Mouse (Mus musculus): ENCODE data around the gene Coa6.
A peak's percentile ranks its signal among the peaks of the same experiment; 100 is the strongest.
"Not testable (repeated sequence)": the region's sequence is repeated elsewhere in the genome, so short reads cannot be mapped to it uniquely, and the experiment has no call there.

Coa6 gene

DNA sequence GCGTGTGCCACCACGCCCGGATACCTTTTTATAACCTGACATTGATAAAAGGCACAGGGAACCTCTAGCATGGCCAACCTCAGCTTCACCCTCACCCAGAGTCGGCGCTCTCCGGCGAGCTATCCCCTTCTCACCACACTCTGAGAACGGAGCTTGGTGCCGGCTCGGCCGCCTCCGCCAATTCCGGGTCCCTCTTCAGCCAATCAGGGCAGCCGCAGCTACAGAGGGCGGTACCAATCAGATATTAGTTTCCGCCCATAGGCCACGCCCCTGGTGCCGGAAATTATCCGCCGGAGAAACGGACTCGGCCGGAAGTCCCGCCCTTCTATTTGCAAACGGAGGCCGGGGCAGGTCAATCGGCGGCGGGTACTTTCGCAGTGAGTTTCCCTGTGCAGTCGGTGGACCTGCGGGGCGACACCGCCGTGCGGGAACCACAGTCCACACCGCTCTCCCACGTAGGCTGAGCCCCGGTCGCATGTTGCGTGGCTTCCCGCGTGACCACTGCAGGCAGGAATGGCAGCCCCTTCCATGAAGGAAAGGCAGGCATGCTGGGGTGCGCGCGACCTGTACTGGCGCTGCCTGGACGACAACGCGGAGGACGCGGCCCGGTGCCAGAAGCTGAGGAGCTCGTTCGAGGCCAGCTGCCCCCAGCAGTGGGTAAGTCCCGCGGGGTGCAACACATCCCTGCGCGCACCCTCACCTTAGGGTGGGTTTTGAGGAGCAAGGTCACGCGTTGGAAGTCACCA lies at the start of gene Coa6:
Gene Coa6, plus strand, starts transcription at position 342 of the 746 bp plus-strand sequence.
- Histone ChIP-seq H3K36me3 (ENCODE audit: control insufficient read depth, insufficient read depth, low read length, poor library complexity, severe bottlenecking) (peaks cover 3% of the 10 kb centered on the region; the same call in 1 of the 2 replicates), H3K27me3 (ENCODE audit: control insufficient read depth, insufficient read depth, low read length, poor library complexity, severe bottlenecking) (no peaks in the 10 kb centered on the region)
- peak; percentile 98 for DNase-seq (ENCODE audit: low read depth, low spot score)

DNA sequence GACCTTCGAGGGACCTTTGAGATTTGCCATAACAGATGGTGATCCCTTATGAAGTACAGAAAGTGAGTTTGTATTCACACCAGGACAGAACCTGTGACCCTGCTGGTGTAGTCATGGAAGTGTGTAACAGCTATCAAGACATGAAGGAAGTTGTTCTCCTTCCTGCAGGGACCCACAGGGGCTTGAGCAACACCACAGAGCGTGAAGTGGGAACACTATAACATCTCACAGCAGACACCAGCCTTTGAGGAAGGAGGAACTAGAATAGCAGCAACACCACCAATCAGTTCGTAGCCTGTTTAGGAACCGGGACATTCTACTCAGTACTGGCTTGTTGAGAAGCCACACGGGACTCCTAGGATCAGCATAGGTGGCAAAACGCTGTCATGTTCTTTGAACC lies 42.7 kb upstream of the Coa6 start:
- DNase-seq (ENCODE audit: low read depth, low spot score), result no peak
- Histone ChIP-seq H3K27me3 (ENCODE audit: control insufficient read depth, insufficient read depth, low read length, poor library complexity, severe bottlenecking) (no peaks in the 10 kb centered on the region), H3K36me3 (ENCODE audit: control insufficient read depth, insufficient read depth, low read length, poor library complexity, severe bottlenecking) (no peaks in the 10 kb centered on the region)

DNA sequence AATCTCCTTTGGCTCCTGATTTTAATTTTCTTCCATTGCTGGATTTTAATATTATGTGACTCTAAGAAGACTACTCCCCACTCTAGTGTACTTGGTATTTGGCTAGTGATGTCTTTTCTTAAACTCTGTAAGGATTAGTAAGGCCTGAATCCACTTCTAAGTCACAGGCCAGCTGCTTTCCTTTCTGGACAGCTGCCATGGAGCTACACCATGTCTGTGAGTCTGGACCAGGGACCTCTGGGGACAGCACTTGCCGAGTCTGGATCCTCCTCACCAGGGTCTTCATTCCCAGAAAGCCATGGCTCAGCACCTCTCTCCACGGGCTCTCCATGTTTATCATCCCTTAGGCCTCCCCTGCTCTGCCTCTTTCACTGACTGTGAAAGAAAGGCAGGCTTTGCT lies 42.2 kb upstream of the Coa6 start:
- H3K27me3 ChIP-seq (ENCODE audit: control insufficient read depth, insufficient read depth, low read length, poor library complexity, severe bottlenecking), result no peaks in the 10 kb centered on the region
- no peaks in the 10 kb centered on the region for H3K36me3 ChIP-seq (ENCODE audit: control insufficient read depth, insufficient read depth, low read length, poor library complexity, severe bottlenecking)
- DNase-seq (ENCODE audit: low read depth, low spot score), result no peak

DNA sequence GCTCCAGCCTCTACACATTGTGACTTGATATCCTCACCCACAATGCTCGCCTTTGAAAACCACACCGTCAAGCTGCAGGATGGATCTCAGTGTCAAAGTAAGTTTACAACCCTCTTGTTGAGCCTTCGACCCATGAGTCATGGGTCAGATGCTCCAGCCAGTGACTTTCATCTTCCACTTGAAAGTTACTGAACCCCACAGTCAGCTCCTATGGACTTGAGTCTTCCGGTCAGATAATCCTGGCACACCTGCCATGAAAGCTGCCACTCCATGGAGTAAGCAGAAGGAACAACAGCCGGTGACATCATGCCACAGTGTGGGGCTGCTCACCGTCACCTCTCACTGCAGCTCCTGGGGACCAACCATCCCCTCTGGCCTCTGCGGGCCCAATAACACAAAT lies 41.0 kb upstream of the Coa6 start:
- no peaks in the 10 kb centered on the region for H3K36me3 ChIP-seq (ENCODE audit: control insufficient read depth, insufficient read depth, low read length, poor library complexity, severe bottlenecking)
- no peaks in the 10 kb centered on the region for H3K27me3 ChIP-seq (ENCODE audit: control insufficient read depth, insufficient read depth, low read length, poor library complexity, severe bottlenecking)
- no peak for DNase-seq (ENCODE audit: low read depth, low spot score)

DNA sequence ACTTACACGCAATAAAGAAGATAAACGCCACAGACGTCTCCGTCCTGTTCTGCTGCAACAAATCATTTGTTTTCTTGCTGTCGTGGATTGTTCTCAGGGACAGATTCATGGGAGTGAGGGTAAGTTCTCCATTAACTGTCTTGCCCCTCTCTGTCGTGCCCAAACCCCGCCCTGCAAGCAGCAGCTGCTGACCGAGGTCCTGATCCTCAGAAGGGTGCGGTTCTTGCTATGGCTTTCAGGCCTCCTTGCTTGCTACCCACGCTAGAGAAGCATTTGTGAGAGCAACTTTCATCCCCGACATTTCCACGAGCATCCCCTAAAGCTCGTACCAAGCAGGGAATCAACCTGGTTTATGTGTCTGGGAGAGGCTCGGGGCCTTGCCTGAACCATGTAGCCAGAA lies 40.1 kb upstream of the Coa6 start:
- no peak for DNase-seq (ENCODE audit: low read depth, low spot score)
- H3K36me3 ChIP-seq (ENCODE audit: control insufficient read depth, insufficient read depth, low read length, poor library complexity, severe bottlenecking), result no peaks in the 10 kb centered on the region

DNA sequence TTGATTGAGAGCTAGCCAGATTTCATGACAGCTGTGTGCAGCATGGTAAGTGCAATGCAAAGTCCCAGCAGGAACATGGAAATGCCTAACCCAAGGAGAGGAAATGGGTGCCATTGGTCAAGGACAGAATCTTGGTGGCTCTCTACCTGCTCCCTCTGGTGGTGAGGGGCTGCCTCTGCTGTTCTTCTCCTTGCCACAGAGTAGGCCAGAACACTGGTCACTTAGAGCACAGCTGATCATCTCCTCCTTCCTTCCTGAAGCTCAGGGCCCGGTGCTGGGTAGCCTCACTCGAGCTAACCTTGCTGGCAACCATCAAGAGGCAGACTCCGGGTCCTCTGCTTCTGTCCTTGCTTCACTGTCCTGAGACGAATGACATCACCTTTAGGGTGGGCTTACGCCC lies 39.6 kb upstream of the Coa6 start:
- DNase-seq (ENCODE audit: low read depth, low spot score), result no peak
- Histone ChIP-seq H3K27me3 (ENCODE audit: control insufficient read depth, insufficient read depth, low read length, poor library complexity, severe bottlenecking) (no peaks in the 10 kb centered on the region), H3K36me3 (ENCODE audit: control insufficient read depth, insufficient read depth, low read length, poor library complexity, severe bottlenecking) (no peaks in the 10 kb centered on the region)

More for the DNA sequence above, 40.1 kb upstream of the Coa6 start:
- H3K27me3 ChIP-seq (ENCODE audit: control insufficient read depth, insufficient read depth, low read length, poor library complexity, severe bottlenecking), result no peaks in the 10 kb centered on the region

DNA sequence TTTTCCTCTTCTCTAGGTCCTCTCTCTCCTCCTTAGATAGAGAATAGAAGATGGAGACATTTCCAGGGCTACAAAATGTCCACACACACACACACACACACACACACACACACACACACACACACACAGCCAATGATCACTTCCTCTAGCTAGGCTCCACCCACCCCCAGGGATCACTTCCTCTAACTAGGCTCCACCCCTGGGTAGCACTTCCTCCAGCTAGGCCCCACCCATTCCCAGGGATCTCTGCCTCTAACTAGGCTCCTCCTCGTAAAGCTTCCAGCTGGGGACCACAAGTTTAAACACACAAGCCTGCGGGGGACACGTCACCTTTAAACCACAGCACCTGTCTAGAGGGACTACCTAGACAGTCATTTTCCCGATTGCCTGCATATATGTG lies 34.7 kb upstream of the Coa6 start:
- no peaks in the 10 kb centered on the region for H3K27me3 ChIP-seq (ENCODE audit: control insufficient read depth, insufficient read depth, low read length, poor library complexity, severe bottlenecking)
- DNase-seq (ENCODE audit: low read depth, low spot score), result peak; percentile 20
- H3K36me3 ChIP-seq (ENCODE audit: control insufficient read depth, insufficient read depth, low read length, poor library complexity, severe bottlenecking), result no peaks in the 10 kb centered on the region

DNA sequence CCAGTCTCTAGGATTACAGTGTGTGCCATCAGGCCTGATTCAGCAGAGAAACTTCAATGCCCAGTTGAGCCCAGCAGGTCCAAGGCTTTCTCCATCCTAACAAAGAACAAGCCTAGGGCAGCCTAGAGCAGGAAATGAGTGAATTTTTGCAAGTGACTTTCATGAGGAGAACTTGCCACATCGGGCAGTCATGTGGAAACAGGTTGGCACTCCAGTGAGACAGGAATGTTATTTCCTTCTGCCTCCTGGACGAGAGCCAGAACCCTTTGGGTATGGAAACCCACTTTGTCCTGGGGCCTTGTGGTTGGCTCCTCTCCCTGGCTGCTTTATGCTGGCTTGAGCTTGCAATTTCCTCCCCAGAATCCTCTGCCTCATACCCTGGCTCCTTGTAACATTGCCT lies 30.8 kb upstream of the Coa6 start:
- no peaks in the 10 kb centered on the region for H3K36me3 ChIP-seq (ENCODE audit: control insufficient read depth, insufficient read depth, low read length, poor library complexity, severe bottlenecking)
- no peaks in the 10 kb centered on the region for H3K27me3 ChIP-seq (ENCODE audit: control insufficient read depth, insufficient read depth, low read length, poor library complexity, severe bottlenecking)
- DNase-seq (ENCODE audit: low read depth, low spot score), result no peak

DNA sequence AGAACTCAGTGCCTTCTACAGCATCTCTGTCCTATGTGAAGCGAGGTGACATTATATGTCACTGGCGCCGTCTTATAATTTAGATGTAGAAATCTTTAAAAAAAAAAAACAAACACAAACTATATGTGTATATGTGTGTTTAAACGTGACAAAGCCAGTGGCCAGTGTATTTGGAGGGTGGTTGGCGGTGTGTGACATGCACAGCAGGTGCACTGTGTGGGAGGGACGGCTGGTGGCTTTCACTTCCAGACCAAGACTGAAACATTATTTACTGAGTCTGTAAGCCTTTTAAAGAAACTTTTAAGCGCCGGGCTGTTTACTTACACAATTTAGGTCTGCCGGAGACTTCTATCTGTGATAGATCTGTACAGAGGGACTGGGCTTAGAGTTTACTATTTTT lies 26.9 kb upstream of the Coa6 start:
- peak; percentile 22 for DNase-seq (ENCODE audit: low read depth, low spot score)
- H3K27me3 ChIP-seq (ENCODE audit: control insufficient read depth, insufficient read depth, low read length, poor library complexity, severe bottlenecking), result no peaks in the 10 kb centered on the region
- H3K36me3 ChIP-seq (ENCODE audit: control insufficient read depth, insufficient read depth, low read length, poor library complexity, severe bottlenecking), result no peaks in the 10 kb centered on the region

DNA sequence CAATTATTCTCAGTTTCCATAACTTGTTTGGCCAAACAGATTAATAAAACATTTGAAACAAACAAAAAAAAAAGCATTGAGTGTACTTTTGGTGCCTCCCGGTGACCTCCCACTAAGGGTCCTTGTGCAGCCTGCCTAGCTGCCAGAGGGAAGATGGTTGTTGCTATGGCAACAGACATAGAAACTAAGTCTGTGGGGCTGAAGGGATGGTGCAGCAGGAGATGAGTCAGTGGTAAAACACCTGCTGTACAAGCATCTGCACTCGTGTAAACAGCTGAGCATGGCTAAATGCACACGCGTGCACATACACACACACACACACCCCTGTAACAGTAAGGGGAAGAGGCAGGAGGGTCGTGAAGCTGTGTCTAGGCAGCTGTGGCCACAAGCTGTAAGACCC lies 26.4 kb upstream of the Coa6 start:
- Histone ChIP-seq H3K27me3 (ENCODE audit: control insufficient read depth, insufficient read depth, low read length, poor library complexity, severe bottlenecking) (no peaks in the 10 kb centered on the region), H3K36me3 (ENCODE audit: control insufficient read depth, insufficient read depth, low read length, poor library complexity, severe bottlenecking) (no peaks in the 10 kb centered on the region)
- peak; percentile 4 for DNase-seq (ENCODE audit: low read depth, low spot score)

DNA sequence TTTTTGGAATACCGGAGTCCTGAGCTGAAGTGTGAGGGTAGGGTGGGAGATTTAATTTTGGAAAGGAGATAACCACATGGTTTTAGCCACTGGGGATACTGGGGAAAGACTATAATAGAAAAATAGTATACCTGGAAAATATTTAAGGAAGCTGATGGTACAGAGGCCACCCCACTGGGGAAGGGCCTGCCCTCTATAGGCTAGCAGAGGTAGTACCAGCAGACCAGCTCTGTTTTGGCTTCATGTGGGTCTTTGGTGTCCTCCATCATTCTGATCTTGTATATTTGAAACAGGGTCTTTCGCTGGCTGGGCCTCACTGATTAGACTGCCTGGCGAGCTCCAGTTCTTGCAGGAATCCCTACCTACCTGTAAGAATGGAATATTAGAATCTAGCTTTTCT lies 24.0 kb upstream of the Coa6 start:
- H3K36me3 ChIP-seq (ENCODE audit: control insufficient read depth, insufficient read depth, low read length, poor library complexity, severe bottlenecking), result no peaks in the 10 kb centered on the region
- H3K27me3 ChIP-seq (ENCODE audit: control insufficient read depth, insufficient read depth, low read length, poor library complexity, severe bottlenecking), result no peaks in the 10 kb centered on the region
- no peak for DNase-seq (ENCODE audit: low read depth, low spot score)

DNA sequence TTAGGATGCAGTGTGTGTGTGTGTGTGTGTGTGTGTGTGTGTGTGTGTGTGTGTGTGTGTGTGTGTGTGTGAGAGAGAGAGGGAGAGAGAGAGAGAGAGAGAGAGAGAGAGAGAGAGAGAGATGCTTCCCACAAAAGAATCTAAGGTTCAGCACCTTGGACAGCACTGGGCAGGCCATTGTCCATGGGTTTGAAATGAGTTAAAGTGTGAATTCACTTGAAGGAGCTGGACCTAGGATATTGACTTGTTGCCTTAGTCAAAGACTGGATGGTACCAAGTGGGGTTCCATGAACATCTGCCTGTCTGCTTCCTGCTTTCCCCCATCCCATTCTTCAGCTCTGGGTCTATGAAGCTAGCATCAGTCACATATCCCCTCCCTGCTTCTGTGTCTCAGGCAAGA lies 17.8 kb upstream of the Coa6 start:
- DNase-seq (ENCODE audit: low read depth, low spot score); H3K27me3 ChIP-seq (ENCODE audit: control insufficient read depth, insufficient read depth, low read length, poor library complexity, severe bottlenecking); H3K36me3 ChIP-seq (ENCODE audit: control insufficient read depth, insufficient read depth, low read length, poor library complexity, severe bottlenecking): not testable (repeated sequence)

DNA sequence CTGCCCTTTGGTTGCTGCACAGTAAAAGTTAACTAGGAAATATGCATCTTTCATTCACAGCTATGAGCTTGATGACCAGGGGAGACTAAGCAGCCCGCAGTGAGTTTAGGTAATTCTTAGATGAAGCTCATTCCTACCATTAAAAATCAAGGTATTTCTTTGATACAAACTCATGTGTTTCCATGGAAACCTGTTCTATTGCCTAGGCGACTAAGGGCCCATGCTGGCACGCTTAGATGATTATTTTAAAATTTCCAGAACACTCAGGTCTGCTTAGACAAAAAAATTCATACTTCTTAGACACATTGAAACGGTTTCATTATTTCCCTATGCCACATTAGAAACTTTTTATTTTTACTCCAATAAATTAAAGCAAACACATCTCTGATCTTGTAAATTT lies 17.3 kb upstream of the Coa6 start:
- DNase-seq (ENCODE audit: low read depth, low spot score), result no peak
- H3K27me3 ChIP-seq (ENCODE audit: control insufficient read depth, insufficient read depth, low read length, poor library complexity, severe bottlenecking), result no peaks in the 10 kb centered on the region
- no peaks in the 10 kb centered on the region for H3K36me3 ChIP-seq (ENCODE audit: control insufficient read depth, insufficient read depth, low read length, poor library complexity, severe bottlenecking)

DNA sequence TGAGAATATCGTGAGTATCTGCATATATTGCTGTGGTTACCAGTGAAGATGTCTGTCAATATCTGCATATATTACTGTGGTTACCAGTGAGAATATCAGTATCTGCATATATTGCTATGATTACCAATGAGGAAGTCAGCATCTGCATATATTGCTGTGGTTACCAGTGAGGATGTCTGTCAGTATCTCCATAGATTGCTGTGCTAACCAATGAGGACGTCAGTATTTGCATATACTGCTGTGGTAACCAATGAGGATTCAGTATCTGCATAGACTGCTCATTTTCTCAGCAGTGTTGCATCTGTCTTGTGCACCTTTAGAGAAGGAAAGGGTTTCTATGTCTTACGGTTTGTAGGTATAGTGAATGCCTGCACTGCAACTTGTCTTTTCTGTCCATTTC lies 1.5 kb upstream of the Coa6 start:
- Histone ChIP-seq H3K36me3 (ENCODE audit: control insufficient read depth, insufficient read depth, low read length, poor library complexity, severe bottlenecking) (peaks cover under 1% of the 10 kb centered on the region; the same call in 1 of the 2 replicates), H3K27me3 (ENCODE audit: control insufficient read depth, insufficient read depth, low read length, poor library complexity, severe bottlenecking) (no peaks in the 10 kb centered on the region)
- DNase-seq (ENCODE audit: low read depth, low spot score), result peak; percentile 39

DNA sequence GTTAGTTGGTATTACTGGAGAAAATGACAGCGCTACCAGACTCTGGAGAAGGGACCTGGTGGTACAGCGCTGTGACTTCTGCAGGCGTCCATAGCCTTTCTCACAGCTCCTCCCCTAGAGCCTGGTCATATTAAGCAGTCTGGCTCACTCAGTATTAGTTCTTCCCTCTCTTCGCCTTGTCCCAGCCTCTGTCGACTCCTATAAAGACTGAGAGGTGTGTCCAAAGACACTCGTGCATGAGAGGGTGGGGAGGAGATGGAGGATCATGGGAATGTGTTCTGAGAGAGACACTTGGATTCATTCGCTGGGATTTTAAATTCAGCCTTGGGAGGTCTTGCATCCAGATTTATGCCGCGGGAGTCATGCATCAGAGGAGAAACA lies 595 bp downstream of the Coa6 start:
- no peaks in the 10 kb centered on the region for H3K27me3 ChIP-seq (ENCODE audit: control insufficient read depth, insufficient read depth, low read length, poor library complexity, severe bottlenecking)
- no peak for DNase-seq (ENCODE audit: low read depth, low spot score)
- peaks cover 3% of the 10 kb centered on the region; the same call in 1 of the 2 replicates for H3K36me3 ChIP-seq (ENCODE audit: control insufficient read depth, insufficient read depth, low read length, poor library complexity, severe bottlenecking)

DNA sequence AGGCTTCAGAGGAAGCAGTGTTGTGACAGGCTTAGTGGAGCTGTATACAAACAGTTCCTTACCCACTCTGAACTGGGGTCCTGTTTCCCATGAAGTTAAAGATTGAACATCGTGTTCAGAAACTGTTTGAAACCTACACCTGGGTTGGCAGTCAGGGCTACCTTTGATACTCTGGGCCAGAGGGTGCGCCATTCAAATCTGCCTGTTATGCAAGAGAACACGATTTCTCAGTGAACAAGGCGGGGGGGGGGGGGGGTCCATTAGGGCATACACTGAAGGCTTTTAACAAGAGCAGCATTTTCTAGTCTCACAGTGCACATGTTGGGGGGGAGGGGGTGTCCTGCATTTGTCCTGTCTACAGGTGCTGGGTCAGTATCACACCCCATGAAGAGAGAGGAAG lies 1.8 kb downstream of the Coa6 start:
- H3K27me3 ChIP-seq (ENCODE audit: control insufficient read depth, insufficient read depth, low read length, poor library complexity, severe bottlenecking), result no peaks in the 10 kb centered on the region
- peaks cover 5% of the 10 kb centered on the region; the same call in 1 of the 2 replicates for H3K36me3 ChIP-seq (ENCODE audit: control insufficient read depth, insufficient read depth, low read length, poor library complexity, severe bottlenecking)
- no peak for DNase-seq (ENCODE audit: low read depth, low spot score)

Measured in splenic B cell, adult 2 months (primary cell).